Mouse (Mus musculus) small intestine, adult 2 months (tissue): ENCODE measurements around the gene Map4k4. TPM values are rescaled to one million over a fixed set of nuclear protein-coding genes. Genes with fewer than 3 reads are reported as not detected.

Experiments
- H3K27ac ChIP-seq: fragments of 200-500 bp; 2 replicates; pipeline ENCODE4 v1.5.1; 2012; ENCODE audit warnings: low read depth, low read length, control low read depth, inconsistent platforms; ENCODE audit not compliant: insufficient read depth
- H3K27me3 ChIP-seq: fragments of 200-500 bp; 2 replicates; pipeline ENCODE4 v1.6.1; 2012; ENCODE audit warnings: mild to moderate bottlenecking, moderate library complexity, low read length, inconsistent platforms; ENCODE audit not compliant: control insufficient read depth, insufficient read depth
- H3K36me3 ChIP-seq: fragments of 200-500 bp; 2 replicates; pipeline ENCODE4 v1.6.1; 2012; ENCODE audit warnings: mild to moderate bottlenecking, low read length, control low read depth, inconsistent platforms; ENCODE audit not compliant: control insufficient read depth, insufficient read depth
- H3K4me1 ChIP-seq: fragments of 200-500 bp; 2 replicates; pipeline ENCODE4 v1.6.1; 2012; ENCODE audit warnings: low read length, inconsistent platforms, mixed read lengths; ENCODE audit not compliant: control insufficient read depth, insufficient read depth, insufficient read length
- H3K4me3 ChIP-seq: fragments of 200-500 bp; 2 replicates; pipeline ENCODE4 v1.5.1; 2012; ENCODE audit warnings: low read depth, mild to moderate bottlenecking, control low read depth, inconsistent platforms, low read length, moderate library complexity
- CTCF ChIP-seq: fragments of 200-500 bp; IDR thresholded peaks from 2 replicates; pipeline ENCODE4 v1.5.1; 2012; ENCODE audit warnings: low read depth, mild to moderate bottlenecking, control low read depth, inconsistent platforms, low read length, moderate library complexity, mixed read lengths; ENCODE audit not compliant: insufficient replicate concordance, insufficient read length; ENCODE audit errors: extremely low read depth
- POLR2A ChIP-seq: fragments of 200-500 bp; IDR thresholded peaks from 2 replicates; pipeline ENCODE4 v1.6.1; 2012; ENCODE audit warnings: low read depth, mild to moderate bottlenecking, control low read depth, inconsistent platforms, low read length, moderate library complexity
- WGBS: fragments of 180-500 bp; shearing (Covaris S2); methylation state at CpG from one replicate; pipeline ENCODE4 v1.1.7; 2018; 5-methylcytosine and 5-hydroxymethylcytosine counted together
- polyA plus RNA-seq: library from polyadenylated mRNA; depleted of rRNA; stranded (reverse); fragments of >200 nt; gene quantifications from 2 replicates; pipeline ENCODE4 v1.2.3, GENCODE M21; 2012

The Map4k4 gene
- polyA plus RNA-seq, 1 experiment: 41.0 TPM

DNA sequence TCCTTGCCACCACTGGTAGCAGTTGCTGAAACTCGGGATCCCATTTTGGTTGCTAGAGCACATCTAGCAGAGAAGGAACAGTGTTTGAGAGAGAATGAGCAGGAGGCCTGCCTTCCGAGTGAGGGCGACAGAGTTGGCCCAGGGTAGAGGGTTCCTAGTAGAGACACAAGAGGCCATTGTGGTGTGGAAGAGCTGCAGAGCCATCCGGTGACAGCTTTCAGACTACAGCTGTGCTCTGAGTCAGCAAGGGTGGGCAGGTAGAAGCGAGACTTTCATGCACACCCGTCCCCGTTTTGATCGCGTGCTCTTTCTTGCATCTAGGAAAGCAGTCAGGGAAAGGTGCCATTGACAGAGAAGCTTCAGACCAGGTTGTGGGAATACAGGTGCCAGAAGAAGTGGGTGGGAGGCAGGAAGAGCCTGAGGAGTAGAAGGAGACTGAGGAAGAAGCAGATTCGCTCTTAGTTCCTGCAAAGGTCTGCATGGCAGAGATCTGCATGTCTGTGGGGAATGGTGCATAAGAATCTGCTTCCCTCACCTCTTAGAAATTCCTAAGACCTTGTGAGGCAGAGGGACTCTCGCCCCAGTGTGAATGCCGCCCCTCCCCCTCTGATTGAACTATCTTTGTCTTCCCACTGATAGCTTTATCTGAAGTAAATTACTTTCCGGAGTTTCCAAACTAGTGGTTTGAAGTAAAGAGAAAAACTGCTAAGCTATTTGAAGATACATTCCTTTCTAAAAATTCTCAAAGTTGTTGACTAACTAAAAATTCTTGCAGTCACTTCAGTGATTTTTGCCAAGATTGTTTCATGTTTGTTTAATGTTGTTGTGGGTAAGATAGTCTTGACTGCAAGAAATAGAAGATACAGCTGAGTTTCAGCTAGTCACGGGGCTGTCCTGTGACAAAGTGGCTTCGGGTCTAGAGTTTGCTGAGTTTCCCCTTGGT is 23.0 kb downstream of the Map4k4 start:
- TF ChIP-seq CTCF: no peak
- TF ChIP-seq POLR2A: no peak
- peaks cover 11% of the 10 kb centered on the region for H3K4me1 ChIP-seq
- H3K4me3 ChIP-seq: peak overlapping the region; percentile 6; the same call in 1 of the 2 replicates
- peak overlapping the region; percentile 5; the same call in 1 of the 2 replicates for H3K27ac ChIP-seq
- no peaks in the 10 kb centered on the region for H3K36me3 ChIP-seq
- no peaks in the 10 kb centered on the region for H3K27me3 ChIP-seq
- WGBS: 49% methylated on average over 15 of the region's 15 CpGs

DNA sequence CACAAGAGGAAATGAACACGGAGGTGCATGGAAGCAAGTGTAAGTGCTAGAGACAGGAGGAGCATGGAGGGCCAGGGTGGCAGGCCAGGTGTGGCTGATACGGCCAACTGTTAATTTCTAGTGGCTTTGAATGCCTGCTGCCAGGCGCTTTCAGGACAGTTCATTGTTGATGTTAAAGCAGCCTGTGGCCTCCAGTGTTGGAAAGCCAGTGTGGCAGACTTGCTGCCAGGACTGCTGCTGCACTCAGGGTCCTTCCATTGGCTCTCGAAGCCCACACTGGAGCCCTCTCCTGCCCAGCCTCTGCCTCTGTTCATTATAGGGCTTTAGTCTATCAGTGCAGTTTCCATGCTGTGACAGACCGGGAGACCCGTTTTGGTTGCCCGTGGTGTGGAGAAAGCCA is 30.3 kb downstream of the Map4k4 start:
- Histone ChIP-seq H3K36me3 (no peaks in the 10 kb centered on the region), H3K27me3 (no peaks in the 10 kb centered on the region), H3K4me1 (0 out of 2 replicates have a peak, but pooled peaks cover 2% of the 10 kb centered on the region), H3K27ac (no peak overlapping the region), H3K4me3 (no peak overlapping the region)
- 70% methylated on average over 7 of the region's 7 CpGs for WGBS
- TF ChIP-seq CTCF: no peak
- no peak for TF ChIP-seq POLR2A

GRCm38 (mm10) chr1:39932216-39932739 is 31.6 kb downstream of the Map4k4 start:
- no peaks in the 10 kb centered on the region for H3K27me3 ChIP-seq
- TF ChIP-seq POLR2A: no peak
- no peak for TF ChIP-seq CTCF
- H3K4me1 ChIP-seq: 0 out of 2 replicates have a peak, but pooled peaks cover 2% of the 10 kb centered on the region
- WGBS: 65% methylated on average over 9 of the region's 9 CpGs
- no peaks in the 10 kb centered on the region for H3K36me3 ChIP-seq
- H3K27ac ChIP-seq: no peak overlapping the region
- no peak overlapping the region for H3K4me3 ChIP-seq

- Histone ChIP-seq H3K27ac (no peak overlapping the region), H3K4me3 (no peak overlapping the region), H3K36me3 (no peaks in the 10 kb centered on the region), H3K27me3 (no peaks in the 10 kb centered on the region), H3K4me1 (0 out of 2 replicates have a peak, but pooled peaks cover 2% of the 10 kb centered on the region)
- 78% methylated on average over 10 of the region's 10 CpGs for WGBS
- no peak for TF ChIP-seq POLR2A
These were observed 32.2 kb downstream of the Map4k4 start for GRCm38 (mm10) chr1:39932922-39933321.

DNA sequence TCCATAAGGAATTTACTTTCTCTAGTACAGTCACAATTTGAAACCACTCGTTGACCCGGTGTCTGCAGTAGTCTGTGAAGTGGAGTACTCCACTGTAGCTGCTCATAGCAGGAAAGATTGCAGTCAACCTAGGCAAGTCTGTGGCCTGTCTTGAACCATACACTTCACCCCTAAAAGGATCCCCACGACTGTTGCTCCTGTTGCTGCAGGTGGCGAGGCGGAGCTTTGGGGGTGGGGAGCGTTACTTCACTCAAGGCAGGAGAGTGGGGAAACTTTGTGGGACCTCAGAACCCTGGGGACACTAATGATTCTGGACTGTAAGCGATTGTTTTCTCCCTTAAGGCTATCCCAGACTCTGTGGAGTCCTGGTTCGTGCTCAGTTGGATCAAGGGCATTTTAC is 34.2 kb downstream of the Map4k4 start:
- WGBS: 63% methylated on average over 8 of the region's 8 CpGs
- Histone ChIP-seq H3K4me1 (peaks cover 5% of the 10 kb centered on the region; the same call in 1 of the 2 replicates), H3K27ac (no peak overlapping the region), H3K27me3 (no peaks in the 10 kb centered on the region), H3K36me3 (no peaks in the 10 kb centered on the region), H3K4me3 (no peak overlapping the region)
- TF ChIP-seq CTCF: no peak
- no peak for TF ChIP-seq POLR2A

GRCm38 (mm10) chr1:39935616-39936015 is 34.9 kb downstream of the Map4k4 start:
- H3K27ac ChIP-seq: no peak overlapping the region
- WGBS: 4% methylated on average over 9 of the region's 10 CpGs
- TF ChIP-seq POLR2A (no peak), CTCF (no peak)
- H3K27me3 ChIP-seq: no peaks in the 10 kb centered on the region
- H3K36me3 ChIP-seq: no peaks in the 10 kb centered on the region
- H3K4me3 ChIP-seq: peak overlapping the region; percentile 20
- H3K4me1 ChIP-seq: peaks cover 5% of the 10 kb centered on the region

GRCm38 (mm10) chr1:39936332-39936802 is 35.7 kb downstream of the Map4k4 start:
- TF ChIP-seq POLR2A: no peak
- peak; percentile 92 for TF ChIP-seq CTCF
- under 1% methylated on average over 13 of the region's 13 CpGs for WGBS
- H3K4me3 ChIP-seq: peak overlapping the region; percentile 47
- H3K27me3 ChIP-seq: no peaks in the 10 kb centered on the region
- no peaks in the 10 kb centered on the region for H3K36me3 ChIP-seq
- peaks cover 10% of the 10 kb centered on the region for H3K4me1 ChIP-seq
- no peak overlapping the region for H3K27ac ChIP-seq
